Mouse (Mus musculus) forebrain, embryonic 14.5 days (tissue): ENCODE results near the gene Adora1. TPM values are rescaled to one million over a fixed set of nuclear protein-coding genes. Genes with fewer than 3 reads are reported as not detected.

Source experiments
- ATAC-seq: fragments of 200-750 bp; cut with Nextera tagmentation; 2 replicates; pipeline ENCODE4 v1.8.0; 2017; ENCODE audit warnings: mild to moderate bottlenecking, moderate library complexity
- DNase-seq: peaks from one replicate; pipeline ENCODE4 v3.0.0-alpha.2; 2015; ENCODE audit warnings: low spot score
- H3K27ac ChIP-seq: fragments of 300-500 bp; sonication (generic); 2 replicates; pipeline ENCODE4 v1.5.1; 2014; ENCODE audit warnings: low read depth, mild to moderate bottlenecking, control low read depth, low read length, moderate library complexity
- H3K27me3 ChIP-seq: fragments of 300-500 bp; sonication (generic); replicated peaks from 2 replicates; pipeline ENCODE4 v1.6.1; 2014; ENCODE audit warnings: low read length, control low read depth, mixed read lengths; ENCODE audit not compliant: control insufficient read depth, insufficient read depth
- H3K36me3 ChIP-seq: fragments of 300-500 bp; sonication (generic); 2 replicates; pipeline ENCODE4 v1.6.1; 2014; ENCODE audit warnings: low read length, control low read depth; ENCODE audit not compliant: control insufficient read depth, insufficient read depth
- H3K4me1 ChIP-seq: fragments of 300-500 bp; sonication (generic); 2 replicates; pipeline ENCODE4 v1.6.1; 2014; ENCODE audit warnings: antibody characterized with exemption, low read length, control low read depth; ENCODE audit not compliant: control insufficient read depth, insufficient read depth
- H3K4me2 ChIP-seq: fragments of 300-500 bp; sonication (generic); 2 replicates; pipeline ENCODE4 v1.6.1; 2014; ENCODE audit warnings: mild to moderate bottlenecking, control low read depth, low read length
- H3K4me3 ChIP-seq: fragments of 300-500 bp; sonication (generic); 2 replicates; pipeline ENCODE4 v1.5.1; 2014; ENCODE audit warnings: low read depth, low read length, control low read depth
- H3K9ac ChIP-seq: fragments of 300-500 bp; sonication (generic); 2 replicates; pipeline ENCODE4 v1.6.1; 2014; ENCODE audit warnings: mild to moderate bottlenecking, low read length, control low read depth, moderate library complexity
- H3K9me3 ChIP-seq: fragments of 300-500 bp; sonication (generic); replicated peaks from 2 replicates; pipeline ENCODE4 v1.6.1; 2016; ENCODE audit warnings: low read length, control low read depth, mixed read lengths; ENCODE audit not compliant: control insufficient read depth
- WGBS: fragments of 180-500 bp; shearing (Covaris S2); extraction: QIAGEN DNeasy Blood & Tissue Kit; methylation state at CpG from one replicate; pipeline ENCODE4 v1.1.7; 2014; 5-methylcytosine and 5-hydroxymethylcytosine counted together
- polyA plus RNA-seq: library from polyadenylated mRNA; unstranded; fragments of >200 nt; fragmentation: Nextera tagmentation; extraction: Ambion mirVana; gene quantifications from 2 replicates; pipeline ENCODE4 v1.2.1, GENCODE M21; 2014

Adora1 gene
- polyA plus RNA-seq = 5.4 and 7.1 TPM in 2 replicates

- H3K4me1 ChIP-seq = peaks cover 8% of the 10 kb centered on the region; the same call in 1 of the 2 replicates
- 2% methylated on average over 29 of the region's 37 CpGs for WGBS
- peak within 1 kb of the TSS; percentile 81 for H3K4me2 ChIP-seq
- peaks cover 35% of the 10 kb centered on the region for H3K27me3 ChIP-seq
- peak within 1 kb of the TSS; percentile 41 for H3K4me3 ChIP-seq
- no peaks in the 10 kb centered on the region for H3K36me3 ChIP-seq
- DNase-seq (peak; percentile 49), ATAC-seq (peak; percentile 49)
- H3K9ac ChIP-seq = peak within 1 kb of the TSS; percentile 61
- no peaks in the 10 kb centered on the region for H3K9me3 ChIP-seq
- H3K27ac ChIP-seq = no peak within 1 kb of the TSS
These were observed at the start of gene Adora1 for GRCm38 (mm10) chr1:134235391-134235921. Gene Adora1 (minus strand): TSS chr1:134235431.

DNA sequence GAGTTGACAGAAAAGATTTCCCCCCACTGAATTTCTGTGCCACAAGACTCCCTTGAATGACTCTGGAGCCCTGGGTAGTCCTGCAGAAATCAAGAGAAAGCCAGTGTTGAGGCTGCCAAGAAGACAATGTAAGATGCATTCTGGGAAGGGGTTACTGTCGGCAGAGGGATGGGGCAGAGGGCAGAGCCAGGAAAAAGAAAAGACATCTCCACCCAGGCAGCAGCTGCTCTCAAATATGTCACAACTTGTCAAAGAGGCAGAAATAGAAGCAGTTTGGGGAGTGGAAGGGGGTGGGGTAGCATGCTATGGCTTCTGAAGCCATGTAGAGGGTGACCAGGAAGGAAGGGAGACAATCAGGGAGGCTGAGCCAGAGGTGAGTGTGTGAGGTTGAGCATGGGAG lies 47.9 kb upstream of the Adora1 start:
- ATAC-seq = no peak
- H3K36me3 ChIP-seq = no peaks in the 10 kb centered on the region
- no peak for DNase-seq
- H3K9me3 ChIP-seq = no peaks in the 10 kb centered on the region
- H3K27me3 ChIP-seq = no peaks in the 10 kb centered on the region
- H3K9ac ChIP-seq = no peak overlapping the region
- no peak overlapping the region for H3K4me2 ChIP-seq
- no peak overlapping the region for H3K4me3 ChIP-seq
- no peak overlapping the region for H3K27ac ChIP-seq
- WGBS = 58% methylated on average over 1 of the region's 1 CpGs
- no peaks in the 10 kb centered on the region for H3K4me1 ChIP-seq

- H3K27ac ChIP-seq = no peak overlapping the region
- H3K4me2 ChIP-seq = no peak overlapping the region
- no peak overlapping the region for H3K9ac ChIP-seq
- no peaks in the 10 kb centered on the region for H3K4me1 ChIP-seq
- no peaks in the 10 kb centered on the region for H3K36me3 ChIP-seq
- no peaks in the 10 kb centered on the region for H3K9me3 ChIP-seq
- DNase-seq = no peak
- ATAC-seq = no peak
- no peaks in the 10 kb centered on the region for H3K27me3 ChIP-seq
- H3K4me3 ChIP-seq = no peak overlapping the region
- WGBS = 90% methylated on average over 3 of the region's 3 CpGs
These were observed 47.1 kb upstream of the Adora1 start for GRCm38 (mm10) chr1:134282342-134282741.

GRCm38 (mm10) chr1:134281563-134281962 lies 46.3 kb upstream of the Adora1 start:
- ATAC-seq = no peak
- Histone ChIP-seq H3K9me3 (no peaks in the 10 kb centered on the region), H3K27ac (no peak overlapping the region), H3K4me3 (no peak overlapping the region), H3K27me3 (no peaks in the 10 kb centered on the region), H3K36me3 (no peaks in the 10 kb centered on the region), H3K4me2 (no peak overlapping the region), H3K4me1 (no peaks in the 10 kb centered on the region), H3K9ac (no peak overlapping the region)
- WGBS = 73% methylated on average over 4 of the region's 4 CpGs
- DNase-seq = no peak

- DNase-seq = no peak
These were observed 44.9 kb upstream of the Adora1 start for GRCm38 (mm10) chr1:134280174-134280573.

DNA sequence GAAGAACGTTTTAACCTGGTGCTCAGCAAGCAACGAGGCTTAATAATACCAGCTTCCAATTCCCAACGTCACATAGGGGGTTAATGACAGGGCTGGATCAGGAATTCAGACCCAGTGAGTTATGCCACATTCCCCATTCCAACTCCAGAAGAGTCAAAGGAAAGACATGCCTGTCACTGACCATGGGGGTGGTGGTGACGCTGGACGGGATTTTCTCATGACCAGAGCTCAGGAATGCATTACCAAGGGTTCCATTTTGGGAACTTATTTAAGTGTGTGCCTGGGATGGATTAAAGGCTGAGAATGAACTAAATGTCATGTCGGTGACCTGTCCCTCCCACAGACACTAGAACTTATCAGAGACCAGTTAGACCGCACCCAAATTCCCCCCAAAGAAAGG lies 41.6 kb upstream of the Adora1 start:
- Histone ChIP-seq H3K36me3 (no peaks in the 10 kb centered on the region), H3K9me3 (no peaks in the 10 kb centered on the region), H3K4me2 (no peak overlapping the region), H3K4me1 (peaks cover 7% of the 10 kb centered on the region), H3K27me3 (no peaks in the 10 kb centered on the region), H3K9ac (no peak overlapping the region), H3K27ac (no peak overlapping the region), H3K4me3 (no peak overlapping the region)
- no peak for DNase-seq
- no peak for ATAC-seq
- WGBS = 86% methylated on average over 7 of the region's 7 CpGs

More at GRCm38 (mm10) chr1:134280174-134280573, 44.9 kb upstream of the Adora1 start:
- Histone ChIP-seq H3K4me2 (no peak overlapping the region), H3K36me3 (no peaks in the 10 kb centered on the region), H3K4me3 (no peak overlapping the region), H3K27ac (no peak overlapping the region), H3K27me3 (no peaks in the 10 kb centered on the region), H3K4me1 (0 out of 2 replicates have a peak, but pooled peaks cover 3% of the 10 kb centered on the region), H3K9me3 (no peaks in the 10 kb centered on the region), H3K9ac (no peak overlapping the region)
- WGBS = 70% methylated on average over 5 of the region's 5 CpGs
- no peak for ATAC-seq

DNA sequence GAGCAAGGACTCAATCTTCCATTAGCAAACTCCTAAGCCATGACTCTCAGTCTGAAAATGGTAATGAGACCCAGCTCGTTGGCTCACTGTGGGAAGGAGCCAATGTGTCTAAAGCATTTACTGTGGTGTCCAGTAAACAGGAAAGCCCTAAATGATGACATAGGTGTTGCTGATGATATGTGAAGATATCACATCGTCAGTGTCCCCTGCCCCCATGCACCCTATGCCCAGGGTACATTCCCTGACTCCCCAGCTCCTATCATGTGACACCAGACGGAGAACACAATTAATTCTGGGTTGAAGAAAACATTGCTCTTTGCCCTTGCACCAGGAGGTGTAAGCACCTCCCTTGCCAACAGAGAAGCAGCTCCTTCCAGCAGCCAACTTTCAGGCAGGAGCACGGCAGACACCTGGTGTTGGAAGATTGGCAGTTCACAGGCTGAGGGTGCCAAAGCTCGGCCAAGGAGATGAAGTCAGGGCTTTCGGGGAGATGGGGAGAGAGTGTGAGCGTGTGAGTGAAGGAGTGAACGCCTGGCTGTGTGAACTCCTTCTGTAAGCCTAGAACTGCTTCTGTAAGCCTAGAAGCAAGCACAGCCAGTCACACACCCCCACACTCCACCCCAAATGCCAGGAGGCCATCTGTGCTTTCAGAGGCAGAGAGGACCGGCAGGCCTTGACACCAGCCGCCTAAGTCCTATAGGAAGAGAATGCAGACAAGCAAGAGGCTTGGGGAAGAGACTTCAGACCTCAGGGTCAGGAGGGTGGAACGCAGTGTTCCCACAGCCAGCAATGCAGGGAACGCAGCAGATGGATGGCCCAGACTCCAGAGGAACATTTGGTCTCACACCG lies 40.6 kb upstream of the Adora1 start:
- Histone ChIP-seq H3K27ac (no peak overlapping the region), H3K36me3 (no peaks in the 10 kb centered on the region), H3K4me2 (no peak overlapping the region), H3K27me3 (no peaks in the 10 kb centered on the region), H3K4me3 (no peak overlapping the region), H3K9ac (no peak overlapping the region), H3K9me3 (no peaks in the 10 kb centered on the region), H3K4me1 (peaks cover 7% of the 10 kb centered on the region)
- DNase-seq (peak; percentile 23), ATAC-seq (no peak)
- 63% methylated on average over 13 of the region's 13 CpGs for WGBS

DNA sequence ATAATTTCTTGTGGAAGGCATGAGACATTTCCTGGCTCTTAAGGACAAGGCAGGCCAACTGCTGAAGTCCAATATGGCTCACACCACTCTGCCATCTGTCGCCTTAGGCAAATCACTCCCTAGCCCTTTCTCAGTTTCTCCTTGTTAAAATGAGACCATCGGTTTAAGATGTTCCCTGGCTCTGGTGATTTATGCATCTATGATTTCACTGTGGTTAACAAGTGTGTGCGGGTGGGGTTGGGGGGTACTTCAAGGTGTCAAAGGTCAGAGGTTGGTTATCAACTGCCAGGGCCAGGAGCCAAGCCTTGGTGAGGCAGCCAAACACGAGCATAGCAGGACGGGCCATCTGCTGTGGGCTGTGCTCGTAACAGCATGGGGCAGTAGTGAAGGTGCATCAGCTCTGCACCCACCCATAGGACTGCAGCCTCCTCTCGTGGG lies 39.3 kb upstream of the Adora1 start:
- Histone ChIP-seq H3K4me2 (no peak overlapping the region), H3K36me3 (no peaks in the 10 kb centered on the region), H3K9ac (no peak overlapping the region), H3K9me3 (no peaks in the 10 kb centered on the region), H3K4me1 (peaks cover 7% of the 10 kb centered on the region), H3K27me3 (no peaks in the 10 kb centered on the region), H3K4me3 (no peak overlapping the region), H3K27ac (peak overlapping the region; percentile 66; the same call in 1 of the 2 replicates)
- 75% methylated on average over 7 of the region's 7 CpGs for WGBS
- ATAC-seq = peak; percentile 20; the same call in 1 of the 2 replicates
- DNase-seq = peak; percentile 42
